Mouse (Mus musculus): ENCODE measurements around the gene Shld1. TPM values are rescaled to one million over a fixed set of nuclear protein-coding genes. Genes with fewer than 3 reads are reported as not detected.

Gene Shld1
- polyA plus RNA-seq, 1 experiment from 2014 or later, result 17.6 TPM

DNA sequence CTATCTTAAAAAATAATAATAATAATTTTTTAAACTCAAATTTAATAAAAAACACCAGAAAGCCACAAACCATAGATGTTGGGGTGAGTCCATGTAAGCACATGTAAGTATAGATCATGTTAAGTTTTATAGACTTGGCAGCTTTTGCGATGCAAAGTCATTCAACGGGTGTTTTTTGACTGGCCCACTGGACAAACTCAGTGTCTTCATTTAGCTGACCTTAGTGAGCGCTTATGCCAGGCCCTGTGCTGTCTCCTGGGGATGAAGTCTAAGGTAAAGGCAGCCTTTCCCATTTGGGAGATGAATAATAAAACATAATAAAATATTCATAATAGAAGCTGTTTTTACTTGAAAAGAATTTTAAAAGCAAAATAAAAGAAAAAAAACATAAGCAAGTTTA is 28.2 kb downstream of the Shld1 start:
- DNase-seq (ENCODE audit: low spot score), result no peak
- H3K27ac ChIP-seq (ENCODE audit: low read depth, low read length), result 0 out of 2 replicates have a peak overlapping the region, but pooled peaks have one; percentile 20

DNA sequence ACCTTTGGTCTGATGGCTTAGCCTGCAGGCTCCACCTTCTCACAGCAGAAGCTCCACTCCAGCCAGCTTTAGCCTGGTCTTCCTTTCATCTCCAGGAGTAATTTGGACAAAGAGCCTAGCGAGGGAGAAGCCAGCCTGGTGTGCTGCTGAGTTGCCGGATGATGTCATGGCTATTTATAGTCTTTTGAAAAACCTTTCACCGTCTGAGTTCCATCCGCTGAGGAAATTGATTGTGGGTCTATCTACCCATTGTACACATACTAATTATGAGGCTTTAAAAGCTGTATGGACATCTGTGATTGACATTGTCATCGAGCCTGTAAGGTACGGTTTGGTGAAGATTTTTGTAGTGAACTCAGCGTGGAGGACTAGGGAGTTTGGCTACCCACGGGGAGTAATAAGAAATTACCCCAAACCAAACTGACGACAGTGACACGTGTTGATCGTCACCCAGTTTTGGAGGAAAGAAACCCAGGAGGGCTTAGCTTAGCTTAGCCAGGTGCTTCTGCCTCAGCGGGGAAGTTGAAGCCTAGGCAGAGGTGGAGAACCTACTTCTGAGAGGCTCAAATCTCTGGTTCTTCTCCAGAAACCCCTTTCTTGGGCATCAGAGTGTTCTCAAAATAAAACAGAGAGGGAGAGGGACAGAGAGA is 28.8 kb downstream of the Shld1 start:
- Histone ChIP-seq H3K27me3 (ENCODE audit: control insufficient read depth, insufficient read depth, low read length) (no peaks in the 10 kb centered on the region), H3K9me3 (ENCODE audit: control insufficient read depth, low read length) (no peaks in the 10 kb centered on the region), H3K27ac (ENCODE audit: low read depth, low read length) (peak overlapping the region; percentile 43; the same call in 1 of the 2 replicates), H3K9ac (ENCODE audit: low read length) (no peak overlapping the region), H3K4me3 (ENCODE audit: low read depth, low read length) (no peak overlapping the region), H3K36me3 (ENCODE audit: control insufficient read depth, insufficient read depth, low read length) (no peaks in the 10 kb centered on the region), H3K4me1 (replicated peaks; ENCODE audit: control insufficient read depth, insufficient read depth, low read length) (peaks cover 5% of the 10 kb centered on the region; the same call in 1 of the 2 replicates), H3K4me2 (ENCODE audit: low read depth, low read length, severe bottlenecking) (no peak overlapping the region)
- DNase-seq (ENCODE audit: low spot score) (no peak), ATAC-seq (replicated peaks; ENCODE audit: low FRiP score) (peak; percentile 87)
- WGBS, result 48% methylated on average over 12 of the region's 12 CpGs

More for the DNA sequence above, 28.2 kb downstream of the Shld1 start:
- no peaks in the 10 kb centered on the region for H3K9me3 ChIP-seq (ENCODE audit: control insufficient read depth, low read length)
- WGBS, result 89% methylated on average over 3 of the region's 3 CpGs
- no peak overlapping the region for H3K9ac ChIP-seq (ENCODE audit: low read length)
- peaks cover 5% of the 10 kb centered on the region; the same call in 1 of the 2 replicates for H3K4me1 ChIP-seq (replicated peaks; ENCODE audit: control insufficient read depth, insufficient read depth, low read length)
- H3K4me3 ChIP-seq (ENCODE audit: low read depth, low read length), result no peak overlapping the region
- no peak for ATAC-seq (replicated peaks; ENCODE audit: low FRiP score)
- H3K36me3 ChIP-seq (ENCODE audit: control insufficient read depth, insufficient read depth, low read length), result no peaks in the 10 kb centered on the region
- no peaks in the 10 kb centered on the region for H3K27me3 ChIP-seq (ENCODE audit: control insufficient read depth, insufficient read depth, low read length)
- H3K4me2 ChIP-seq (ENCODE audit: low read depth, low read length, severe bottlenecking), result no peak overlapping the region

DNA sequence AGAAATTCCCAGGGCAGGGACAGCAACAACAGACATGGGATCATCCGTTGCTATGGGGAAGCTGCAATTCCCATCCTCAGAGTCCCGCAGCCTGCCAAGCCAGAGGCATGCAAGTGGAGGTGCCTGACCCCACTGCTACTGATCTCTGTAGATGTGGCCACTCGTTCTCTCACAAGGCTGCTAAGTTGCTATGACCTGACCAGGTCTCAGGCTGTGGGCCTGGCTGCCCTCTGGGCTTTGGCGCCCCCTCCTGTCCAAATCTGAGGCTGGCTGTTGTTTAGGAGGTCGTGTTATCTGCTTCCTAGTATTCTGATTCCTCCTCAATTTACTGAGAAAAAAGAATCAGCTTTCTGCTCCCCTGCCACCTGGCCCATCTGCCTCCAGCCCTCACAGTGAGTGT is 29.4 kb downstream of the Shld1 start:
- 34% methylated on average over 5 of the region's 5 CpGs for WGBS
- H3K36me3 ChIP-seq (ENCODE audit: control insufficient read depth, insufficient read depth, low read length), result no peaks in the 10 kb centered on the region
- no peak overlapping the region for H3K4me2 ChIP-seq (ENCODE audit: low read depth, low read length, severe bottlenecking)
- H3K4me3 ChIP-seq (ENCODE audit: low read depth, low read length), result no peak overlapping the region
- H3K4me1 ChIP-seq (replicated peaks; ENCODE audit: control insufficient read depth, insufficient read depth, low read length), result peaks cover 5% of the 10 kb centered on the region; the same call in 1 of the 2 replicates
- ATAC-seq (replicated peaks; ENCODE audit: low FRiP score) (peak; percentile 53), DNase-seq (ENCODE audit: low spot score) (peak; percentile 78)
- H3K27me3 ChIP-seq (ENCODE audit: control insufficient read depth, insufficient read depth, low read length), result no peaks in the 10 kb centered on the region
- no peaks in the 10 kb centered on the region for H3K9me3 ChIP-seq (ENCODE audit: control insufficient read depth, low read length)
- no peak overlapping the region for H3K9ac ChIP-seq (ENCODE audit: low read length)
- no peak overlapping the region for H3K27ac ChIP-seq (ENCODE audit: low read depth, low read length)

DNA sequence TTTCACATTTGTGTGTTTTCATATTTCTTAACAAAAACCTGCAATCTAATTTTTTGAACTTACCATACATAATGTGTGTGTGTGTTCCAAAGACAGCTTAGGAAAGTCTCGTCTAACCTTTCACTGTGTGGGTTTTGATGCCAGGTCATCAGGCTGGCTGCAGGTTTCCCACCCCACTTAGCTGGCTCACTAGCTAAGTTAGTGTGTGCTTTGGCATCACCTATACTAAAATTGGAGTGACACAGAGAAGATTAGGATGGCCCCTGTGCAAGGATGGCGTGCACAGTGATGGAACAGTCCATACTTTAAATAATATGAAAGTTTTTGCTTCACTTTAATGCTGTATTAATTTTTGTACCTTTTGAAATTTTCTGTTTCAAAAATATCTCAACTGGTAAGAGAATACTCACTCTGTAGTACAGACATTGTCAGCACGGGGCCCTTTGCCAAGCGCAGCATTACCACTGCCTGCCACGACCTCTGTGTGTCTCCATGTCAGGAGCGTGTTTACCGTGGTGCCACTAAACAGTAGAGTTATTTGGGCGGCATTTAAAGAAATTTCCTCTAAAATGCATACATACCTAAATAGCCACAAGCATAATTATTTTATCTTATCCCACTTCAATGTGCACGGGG is 30.3 kb downstream of the Shld1 start:
- Histone ChIP-seq H3K4me2 (ENCODE audit: low read depth, low read length, severe bottlenecking) (no peak overlapping the region), H3K9ac (ENCODE audit: low read length) (no peak overlapping the region), H3K27me3 (ENCODE audit: control insufficient read depth, insufficient read depth, low read length) (no peaks in the 10 kb centered on the region), H3K9me3 (ENCODE audit: control insufficient read depth, low read length) (no peaks in the 10 kb centered on the region), H3K36me3 (ENCODE audit: control insufficient read depth, insufficient read depth, low read length) (no peaks in the 10 kb centered on the region), H3K4me1 (replicated peaks; ENCODE audit: control insufficient read depth, insufficient read depth, low read length) (peaks cover 5% of the 10 kb centered on the region; the same call in 1 of the 2 replicates), H3K4me3 (ENCODE audit: low read depth, low read length) (no peak overlapping the region), H3K27ac (ENCODE audit: low read depth, low read length) (no peak overlapping the region)
- WGBS, result 93% methylated on average over 9 of the region's 9 CpGs
- DNase-seq (ENCODE audit: low spot score), result no peak
- ATAC-seq (replicated peaks; ENCODE audit: low FRiP score), result no peak

DNA sequence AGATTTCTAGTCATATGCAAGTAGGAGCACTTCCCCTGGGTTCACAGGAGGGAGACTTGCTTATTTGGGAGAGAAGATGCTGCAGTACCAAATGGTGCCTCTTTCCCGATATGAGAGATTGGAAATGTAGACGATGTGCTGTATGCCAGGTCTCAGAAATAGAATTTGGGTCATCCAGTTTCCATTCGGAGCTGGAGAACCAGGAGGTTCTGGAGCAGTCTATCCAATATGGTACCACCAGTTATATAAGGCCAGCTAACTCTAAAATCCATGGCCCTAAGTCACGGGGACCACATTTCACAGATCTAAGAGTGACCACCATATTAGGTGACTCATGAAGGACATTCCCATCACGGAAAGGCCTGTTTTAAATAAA is 30.8 kb downstream of the Shld1 start:
- no peak for DNase-seq (ENCODE audit: low spot score)
- Histone ChIP-seq H3K4me2 (ENCODE audit: low read depth, low read length, severe bottlenecking) (no peak overlapping the region), H3K27ac (ENCODE audit: low read depth, low read length) (no peak overlapping the region), H3K4me3 (ENCODE audit: low read depth, low read length) (no peak overlapping the region), H3K27me3 (ENCODE audit: control insufficient read depth, insufficient read depth, low read length) (no peaks in the 10 kb centered on the region), H3K9me3 (ENCODE audit: control insufficient read depth, low read length) (no peaks in the 10 kb centered on the region), H3K4me1 (replicated peaks; ENCODE audit: control insufficient read depth, insufficient read depth, low read length) (peaks cover 5% of the 10 kb centered on the region; the same call in 1 of the 2 replicates), H3K9ac (ENCODE audit: low read length) (no peak overlapping the region), H3K36me3 (ENCODE audit: control insufficient read depth, insufficient read depth, low read length) (no peaks in the 10 kb centered on the region)
- ATAC-seq (replicated peaks; ENCODE audit: low FRiP score), result no peak
- 94% methylated on average over 5 of the region's 5 CpGs for WGBS

DNA sequence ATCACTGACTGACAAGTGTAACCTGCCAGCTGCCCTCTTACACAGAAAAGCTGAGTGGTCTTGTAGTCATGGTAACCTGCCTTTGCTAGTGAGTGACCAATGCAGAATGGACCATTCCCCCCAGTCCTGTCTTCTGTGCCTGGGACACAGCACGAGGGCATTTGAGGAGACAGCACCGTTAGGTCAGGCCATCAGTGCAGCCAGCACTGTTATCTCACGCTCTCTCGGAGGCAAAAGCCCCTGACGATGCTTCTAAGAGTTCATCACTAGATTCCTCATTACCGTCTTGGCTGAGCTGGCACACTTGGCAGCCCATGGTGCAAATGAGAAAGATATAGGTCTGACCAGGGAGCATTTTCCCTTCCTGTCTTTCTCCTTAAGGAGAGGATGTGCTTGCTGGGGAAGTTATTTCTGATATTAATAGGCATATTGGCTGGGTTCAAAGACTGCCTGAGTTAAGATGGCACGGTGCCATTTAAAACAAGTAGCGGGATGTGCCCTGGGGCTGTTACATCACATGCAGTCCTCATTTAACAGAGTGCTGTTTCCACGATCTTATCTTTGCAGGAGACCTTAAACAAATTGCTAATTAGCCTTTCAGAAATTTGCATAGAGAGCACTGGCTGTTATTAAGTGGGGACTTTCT is 34.3 kb downstream of the Shld1 start:
- ATAC-seq (replicated peaks; ENCODE audit: low FRiP score) (no peak), DNase-seq (ENCODE audit: low spot score) (no peak)
- H3K4me1 ChIP-seq (replicated peaks; ENCODE audit: control insufficient read depth, insufficient read depth, low read length), result peaks cover 3% of the 10 kb centered on the region; the same call in 1 of the 2 replicates
- no peaks in the 10 kb centered on the region for H3K9me3 ChIP-seq (ENCODE audit: control insufficient read depth, low read length)
- H3K9ac ChIP-seq (ENCODE audit: low read length), result no peak overlapping the region
- no peak overlapping the region for H3K4me3 ChIP-seq (ENCODE audit: low read depth, low read length)
- WGBS, result 70% methylated on average over 9 of the region's 9 CpGs
- no peak overlapping the region for H3K27ac ChIP-seq (ENCODE audit: low read depth, low read length)
- H3K4me2 ChIP-seq (ENCODE audit: low read depth, low read length, severe bottlenecking), result no peak overlapping the region
- no peaks in the 10 kb centered on the region for H3K27me3 ChIP-seq (ENCODE audit: control insufficient read depth, insufficient read depth, low read length)
- no peaks in the 10 kb centered on the region for H3K36me3 ChIP-seq (ENCODE audit: control insufficient read depth, insufficient read depth, low read length)

DNA sequence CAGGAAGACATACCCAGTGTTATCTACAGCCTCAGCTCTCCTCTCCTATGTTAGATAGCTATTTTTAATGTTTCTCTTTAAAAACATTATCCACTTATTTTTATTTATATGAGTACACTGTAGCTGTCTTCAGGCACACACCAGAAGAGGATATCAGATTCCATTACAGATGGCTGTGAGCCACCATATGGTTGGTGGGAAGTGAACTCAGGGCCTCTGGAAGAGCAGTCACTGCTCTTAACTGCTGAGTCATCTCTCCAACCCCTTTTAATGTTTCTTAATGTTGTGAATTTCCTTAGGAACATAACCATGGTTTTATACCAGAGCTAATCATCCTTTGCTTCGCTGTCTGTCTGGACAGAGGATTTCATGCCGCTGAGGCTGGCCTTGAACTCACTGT is 35.1 kb downstream of the Shld1 start:
- ATAC-seq (replicated peaks; ENCODE audit: low FRiP score) (no peak), DNase-seq (ENCODE audit: low spot score) (no peak)
- WGBS, result 100% methylated on average over 2 of the region's 2 CpGs
- Histone ChIP-seq H3K9ac (ENCODE audit: low read length) (no peak overlapping the region), H3K36me3 (ENCODE audit: control insufficient read depth, insufficient read depth, low read length) (no peaks in the 10 kb centered on the region), H3K4me3 (ENCODE audit: low read depth, low read length) (no peak overlapping the region), H3K9me3 (ENCODE audit: control insufficient read depth, low read length) (no peaks in the 10 kb centered on the region), H3K27me3 (ENCODE audit: control insufficient read depth, insufficient read depth, low read length) (no peaks in the 10 kb centered on the region), H3K4me1 (replicated peaks; ENCODE audit: control insufficient read depth, insufficient read depth, low read length) (peaks cover 4% of the 10 kb centered on the region; the same call in 1 of the 2 replicates), H3K4me2 (ENCODE audit: low read depth, low read length, severe bottlenecking) (no peak overlapping the region), H3K27ac (ENCODE audit: low read depth, low read length) (no peak overlapping the region)

DNA sequence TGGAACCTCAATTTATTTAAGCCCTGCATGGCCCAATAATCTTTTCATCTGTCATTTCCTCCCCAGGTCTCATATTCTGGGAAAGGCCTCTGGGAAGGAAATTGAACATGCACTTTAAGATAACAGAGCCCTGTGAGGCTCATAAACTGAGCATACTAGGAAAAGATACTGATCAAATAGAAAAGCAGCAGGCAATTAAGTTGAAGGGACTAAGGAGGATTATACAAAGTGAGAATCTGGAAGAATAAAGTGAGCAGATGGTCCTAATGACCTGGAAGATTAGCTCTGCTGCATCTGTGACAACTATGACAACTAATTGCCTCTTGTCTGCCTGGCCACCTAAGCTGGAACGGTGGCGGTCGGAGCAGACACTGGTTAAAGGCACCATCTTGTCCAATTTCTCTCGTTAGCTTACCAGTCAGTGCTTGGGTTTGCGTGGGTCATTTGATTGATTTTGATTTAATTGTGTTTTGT is 37.3 kb downstream of the Shld1 start:
- Histone ChIP-seq H3K9me3 (ENCODE audit: control insufficient read depth, low read length) (no peaks in the 10 kb centered on the region), H3K9ac (ENCODE audit: low read length) (no peak overlapping the region), H3K27me3 (ENCODE audit: control insufficient read depth, insufficient read depth, low read length) (no peaks in the 10 kb centered on the region), H3K27ac (ENCODE audit: low read depth, low read length) (no peak overlapping the region), H3K36me3 (ENCODE audit: control insufficient read depth, insufficient read depth, low read length) (no peaks in the 10 kb centered on the region), H3K4me1 (replicated peaks; ENCODE audit: control insufficient read depth, insufficient read depth, low read length) (peaks cover 4% of the 10 kb centered on the region; the same call in 1 of the 2 replicates), H3K4me2 (ENCODE audit: low read depth, low read length, severe bottlenecking) (no peak overlapping the region), H3K4me3 (ENCODE audit: low read depth, low read length) (no peak overlapping the region)
- WGBS, result 43% methylated on average over 5 of the region's 5 CpGs
- no peak for DNase-seq (ENCODE audit: low spot score)
- ATAC-seq (replicated peaks; ENCODE audit: low FRiP score), result peak; percentile 69
